Mouse (Mus musculus) heart, postnatal 0 days (tissue): Measurements from ENCODE around the gene Slc22a5.

Experiments used
- CTCF ChIP-seq: IDR thresholded peaks from 2 replicates; pipeline ENCODE4 v1.5.1; 2016; ENCODE audit warnings: antibody characterized with exemption, control low read depth, low read depth
- EP300 ChIP-seq: IDR thresholded peaks from 2 replicates; pipeline ENCODE4 v1.6.1; 2016; ENCODE audit warnings: antibody characterized with exemption, low read depth

DNA sequence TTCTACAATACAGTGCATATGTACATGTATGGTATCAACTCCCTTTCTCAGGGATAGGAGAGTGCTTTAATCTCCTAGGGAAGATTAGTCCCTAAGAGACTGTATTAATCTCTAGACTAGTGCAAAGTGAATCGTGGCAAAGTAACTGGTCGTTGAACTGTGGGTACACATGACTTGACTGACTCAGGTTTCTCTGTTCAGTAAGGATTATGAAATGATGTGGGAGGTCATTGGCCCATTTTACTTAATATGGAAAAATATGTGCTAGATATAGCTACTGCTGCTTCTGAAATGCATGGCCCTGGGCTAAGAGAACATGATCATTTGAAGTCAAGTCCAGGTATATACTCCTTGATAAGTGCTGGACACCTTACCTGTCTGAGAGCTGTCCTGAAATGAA is 8.2 kb downstream of the Slc22a5 start:
- no peak for TF ChIP-seq CTCF
- no peak for TF ChIP-seq EP300
